Mouse (Mus musculus) layer of hippocampus, adult 9-10 months (tissue): ENCODE results near the gene Amigo2.
"Not testable (repeated sequence)": the region's sequence is repeated elsewhere in the genome, so short reads cannot be mapped to it uniquely, and the experiment has no call there.

Experiments
- DNase-seq: peaks from one replicate; pipeline ENCODE4 v3.0.0; 2022; ENCODE audit warnings: low spot score

The Amigo2 gene

DNA sequence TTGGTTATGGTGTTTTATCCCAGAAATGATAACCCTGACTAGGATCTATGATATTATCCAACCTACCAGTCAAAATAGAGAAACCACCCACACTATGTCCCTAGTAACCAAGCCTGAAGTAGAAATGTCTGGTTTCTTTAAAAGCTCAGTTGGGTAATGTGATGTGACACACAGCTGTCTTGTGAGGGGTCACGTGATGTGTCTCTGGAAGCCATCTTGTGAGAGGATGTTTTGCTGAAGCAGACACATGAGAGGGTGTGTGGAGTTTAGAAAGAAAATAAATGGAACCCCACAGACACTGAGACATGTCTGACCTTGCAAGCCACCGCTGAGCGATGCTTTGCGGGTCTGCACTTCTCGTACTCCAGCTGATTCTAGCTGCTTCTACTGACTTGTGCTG is 30.2 kb downstream of the Amigo2 start:
- no peak for DNase-seq

DNA sequence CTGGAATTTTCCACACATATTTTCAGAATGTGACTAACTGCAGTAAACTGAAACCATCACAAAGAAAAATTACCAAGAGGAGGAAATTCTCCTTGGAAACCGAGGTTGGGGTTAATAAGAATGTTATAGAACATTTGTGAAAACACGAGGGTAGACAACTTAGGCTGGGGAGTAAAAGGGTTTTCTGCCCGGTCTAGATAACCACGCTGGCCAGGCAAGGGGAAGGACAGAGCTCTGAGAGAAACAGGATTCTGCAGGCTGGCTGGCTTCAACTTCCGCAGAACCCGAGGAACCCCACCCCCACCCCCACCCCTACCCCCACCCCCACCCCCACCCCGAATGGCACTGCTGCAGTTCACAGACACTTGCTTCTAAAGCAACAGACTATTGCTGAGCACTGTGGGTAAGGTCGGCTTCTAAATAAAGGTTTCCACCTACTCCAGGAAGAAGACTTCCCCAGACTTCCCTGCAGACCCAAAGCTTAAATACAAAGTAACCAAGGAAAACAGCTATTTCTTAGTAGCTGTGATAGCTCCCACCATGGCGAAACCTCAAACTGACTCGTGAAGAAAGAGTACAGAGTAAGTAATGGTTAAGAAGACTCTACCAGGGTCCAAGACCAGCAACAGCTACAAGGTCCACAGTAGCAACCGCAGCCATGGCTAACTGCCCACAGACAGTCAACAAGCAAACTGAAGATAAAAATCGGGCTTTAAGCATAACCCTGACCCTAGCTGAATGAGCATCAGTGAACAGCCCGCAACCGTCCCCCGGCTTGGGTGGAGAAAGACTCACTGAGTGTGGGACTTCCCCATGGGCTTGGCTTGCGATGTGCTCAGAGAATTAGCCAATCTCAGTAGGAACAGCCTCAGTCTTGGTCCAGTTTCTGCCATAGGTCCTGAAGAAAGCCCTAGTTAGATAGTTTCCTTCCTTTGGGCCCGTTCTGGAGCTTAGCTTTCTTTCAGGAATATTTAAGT is 34.3 kb downstream of the Amigo2 start:
- no peak for DNase-seq

DNA sequence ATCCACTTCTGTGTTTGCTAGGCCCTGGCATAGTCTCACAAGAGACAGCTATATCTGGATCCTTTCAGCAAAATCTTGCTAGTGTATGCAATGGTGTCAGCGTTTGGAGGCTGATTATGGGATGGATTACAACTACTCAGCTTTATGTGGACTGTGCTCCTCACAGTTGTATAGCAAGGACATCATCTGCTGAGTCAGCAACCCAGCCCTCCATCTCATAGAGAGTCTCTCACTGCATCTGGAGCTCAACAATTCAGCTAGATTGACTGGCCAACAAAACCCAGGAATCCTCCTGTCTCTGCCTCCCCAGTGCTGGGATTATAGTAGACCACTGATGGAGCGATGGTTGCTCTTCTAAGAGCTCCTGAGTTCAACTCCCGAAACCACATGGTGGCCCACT is 37.3 kb downstream of the Amigo2 start:
- DNase-seq: not testable (repeated sequence)

DNA sequence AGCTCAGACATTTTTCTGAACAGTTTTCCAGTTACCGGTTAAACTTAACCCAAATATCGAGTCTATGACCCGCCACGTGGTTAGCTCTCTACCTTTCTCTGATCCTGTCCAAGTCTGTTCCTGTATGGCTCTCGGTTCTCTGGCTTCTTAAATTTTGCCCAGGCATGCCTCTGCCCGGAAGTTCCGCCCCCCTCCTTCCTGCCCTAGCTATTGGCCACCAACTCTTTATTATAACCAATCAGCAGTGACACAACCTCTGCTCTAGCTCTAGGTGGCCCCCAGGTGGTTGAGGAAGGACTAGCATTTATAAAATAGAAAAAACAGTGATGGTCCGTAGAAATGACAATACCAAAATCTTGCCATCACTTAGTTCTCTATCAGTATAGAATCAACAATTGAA is 40.6 kb downstream of the Amigo2 start:
- no peak for DNase-seq

DNA sequence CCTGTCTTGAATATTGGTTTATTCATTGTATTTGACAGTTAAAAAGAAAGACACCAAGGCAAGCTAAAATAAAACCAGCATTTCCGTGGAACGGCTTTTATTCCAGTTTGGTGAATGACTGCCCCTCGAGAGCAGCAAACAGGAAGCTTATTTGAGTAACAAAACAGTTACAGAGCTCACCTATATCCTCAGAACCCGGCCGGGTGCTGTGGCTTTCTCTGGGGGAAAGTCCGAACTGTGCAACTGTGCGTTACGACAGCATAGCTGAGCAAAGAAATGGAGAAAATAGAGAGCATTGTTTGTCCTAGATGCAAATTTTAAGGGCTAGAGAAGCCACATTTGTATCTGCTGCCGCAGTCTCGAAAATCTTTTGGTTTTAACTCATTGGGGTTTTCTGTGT is 41.3 kb downstream of the Amigo2 start:
- no peak for DNase-seq

DNA sequence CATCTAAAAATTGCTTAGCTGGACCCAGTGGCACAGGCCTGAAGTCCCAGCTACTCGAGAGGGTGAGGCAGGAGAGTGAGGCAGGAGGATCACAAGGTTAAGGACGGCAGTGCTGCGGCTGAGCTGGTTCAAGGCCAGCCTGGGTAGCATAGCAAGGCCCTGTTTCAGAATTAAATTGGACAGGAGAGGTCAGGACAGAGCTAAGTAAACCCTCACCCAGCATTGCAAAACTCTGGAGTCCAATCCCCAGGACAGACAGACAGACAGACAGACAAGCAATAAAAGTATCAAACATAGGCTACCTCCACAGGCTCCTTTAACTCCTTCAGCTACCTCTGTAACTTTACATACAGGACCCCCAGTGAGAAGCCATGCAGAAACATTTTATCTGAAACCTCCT is 42.2 kb downstream of the Amigo2 start:
- DNase-seq: no peak

DNA sequence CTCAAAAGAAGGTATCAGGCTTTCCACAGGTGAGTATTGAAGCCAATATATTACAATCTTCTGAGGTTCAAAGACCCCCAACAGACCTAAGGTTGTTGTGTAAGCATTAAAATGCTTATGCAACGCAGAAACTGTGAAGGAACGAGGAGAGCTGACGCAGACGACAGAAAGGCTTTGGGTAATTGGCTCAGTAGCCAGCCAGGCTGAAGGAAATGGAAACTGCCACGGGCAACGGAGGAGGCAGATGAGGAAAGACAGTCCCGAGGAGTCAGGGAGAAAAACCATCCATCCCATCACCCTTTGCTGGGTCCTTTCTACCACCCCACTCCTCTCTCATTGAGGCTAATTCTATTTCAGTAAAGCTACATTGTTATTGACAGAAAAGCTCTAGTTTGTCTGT is 50.4 kb downstream of the Amigo2 start:
- no peak for DNase-seq

DNA sequence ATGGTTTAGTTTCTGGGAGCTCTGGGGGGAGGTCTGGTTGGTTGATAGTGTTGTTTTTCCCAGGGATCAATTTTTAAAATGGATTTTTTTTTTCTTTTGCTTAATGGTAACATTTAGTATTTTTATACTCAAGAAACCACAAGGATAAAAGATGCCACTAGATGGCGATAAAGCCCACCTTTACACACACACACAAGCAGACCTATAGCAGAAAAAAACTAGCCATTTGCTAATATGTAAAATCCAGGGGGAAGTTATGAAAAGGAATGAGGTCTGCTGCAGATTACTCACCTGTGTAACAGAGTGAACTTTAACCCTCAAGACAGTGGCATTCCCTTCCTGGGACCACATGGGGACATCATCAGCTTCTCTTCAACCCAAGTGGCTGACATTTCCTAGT is 51.5 kb downstream of the Amigo2 start:
- peak; percentile 59 for DNase-seq
